Mouse (Mus musculus): ENCODE measurements around the gene App.

- no peak for TF ChIP-seq FLI1 (IDR thresholded peaks at IDR 0.05; ENCODE audit: low read length)
- TF ChIP-seq GATA1 (IDR thresholded peaks at IDR 0.05; ENCODE audit: borderline replicate concordance, low read length) = no peak
Observed at GRCm38 (mm10) chr16:85067254-85067893, 106.2 kb downstream of the App start.

Measured in megakaryocyte, embryonic 14.5 days (primary cell).